Mouse (Mus musculus): ENCODE results near the gene Olfr1392.

GRCm38 (mm10) chr11:49241471-49241870, 43.6 kb upstream of the Olfr1392 start:
- TF ChIP-seq CTCF (IDR thresholded peaks at IDR 0.05; ENCODE audit: borderline replicate concordance, insufficient read depth, low read length) = no peak
- no peak for TF ChIP-seq POLR2A (IDR thresholded peaks at IDR 0.05; ENCODE audit: low read depth, low read length)

Measured in embryonic fibroblast, embryonic 13.5 days (primary cell).